9 mouse cellular contexts compared by ENCODE assay signal in genomic region chrX:49306659-49307058, GRCm38 (mm10). TPM values are rescaled to one million over a fixed set of nuclear protein-coding genes. Genes with fewer than 3 reads are reported as not detected.
A peak's percentile ranks its signal among the peaks of the same experiment; 100 is the strongest.
DNase-seq lines count a peak whose midpoint lies in the region; ATAC-seq lines count a peak whose summit lies in the region.
"Had no signal": no experiment of that assay in that cellular context is flagged by ENCODE, and none has a peak within 500 bp of the region (broad histone marks: within the 10 kb centered on the region; RNA-seq: fewer than 3 reads in every experiment).

No protein-coding gene starts in this region.

- no peak overlapping the region for H3K4me3 ChIP-seq in midbrain, embryonic 11.5 days (ENCODE audit: low read depth, low read length)
- H3K4me3 ChIP-seq in midbrain, embryonic 15.5 days, result no peak overlapping the region
- H3K4me3 ChIP-seq: hindbrain, embryonic 15.5 days had no signal

- intact Hi-C loops in left cerebral cortex, postnatal 4 days (cut with DNase I), result loop anchor here (5.0 kb wide), 1 partner anchor 404 kb away; no protein-coding TSS in a partner anchor

- no peak overlapping the region for H3K27ac ChIP-seq in midbrain, embryonic 11.5 days (ENCODE audit: low read depth, low read length)
- no peak overlapping the region for H3K27ac ChIP-seq in midbrain, embryonic 15.5 days
- H3K27ac ChIP-seq: hindbrain, embryonic 15.5 days had no signal

- no peaks in the 10 kb centered on the region for H3K4me1 ChIP-seq in midbrain, embryonic 11.5 days (ENCODE audit: control insufficient read depth, insufficient read depth, low read length)
- no peaks in the 10 kb centered on the region for H3K4me1 ChIP-seq in midbrain, embryonic 15.5 days
- H3K4me1 ChIP-seq: hindbrain, embryonic 15.5 days had no signal

- H3K4me2 ChIP-seq in midbrain, embryonic 11.5 days, result no peak overlapping the region
- H3K4me2 ChIP-seq in midbrain, embryonic 15.5 days, result no peak overlapping the region
- H3K4me2 ChIP-seq: hindbrain, embryonic 15.5 days had no signal

- H3K9me3 ChIP-seq in midbrain, embryonic 11.5 days (ENCODE audit: control insufficient read depth, low read length), result no peaks in the 10 kb centered on the region
- H3K9me3 ChIP-seq in midbrain, embryonic 15.5 days, result no peaks in the 10 kb centered on the region
- H3K9me3 ChIP-seq: hindbrain, embryonic 15.5 days had no signal

- WGBS in midbrain, embryonic 11.5 days, result 22% methylated on average over 5 of the region's 5 CpGs
- 16% methylated on average over 5 of the region's 5 CpGs for WGBS in midbrain, embryonic 15.5 days

- peak; percentile 4 for DNase-seq in gastrocnemius, postnatal 10 days
- DNase-seq in gastrocnemius, postnatal 4 days (ENCODE audit: low spot score in 2 of 2), result no peak
- DNase-seq in midbrain, embryonic 11.5 days (ENCODE audit: low spot score, missing footprints), result peak; percentile 82
- peak; percentile 59 for DNase-seq in naive thymus-derived CD4-positive, alpha-beta T cell, adult 2 months (ENCODE audit: low read depth)
- DNase-seq in ovary, postnatal 14 days (ENCODE audit: low spot score), result no peak
- DNase-seq in left cerebral cortex, postnatal 4 days, result no peak

- H3K27me3 ChIP-seq in midbrain, embryonic 11.5 days (ENCODE audit: control insufficient read depth, insufficient read depth, low read length), result no peaks in the 10 kb centered on the region
- H3K27me3 ChIP-seq in midbrain, embryonic 15.5 days (replicated peaks), result no peaks in the 10 kb centered on the region
- H3K27me3 ChIP-seq: hindbrain, embryonic 15.5 days had no signal

- H3K36me3 ChIP-seq in midbrain, embryonic 11.5 days (ENCODE audit: control insufficient read depth, insufficient read depth, low read length), result no peaks in the 10 kb centered on the region
- no peaks in the 10 kb centered on the region for H3K36me3 ChIP-seq in midbrain, embryonic 15.5 days (replicated peaks)
- H3K36me3 ChIP-seq: hindbrain, embryonic 15.5 days had no signal

- no peak; the same call in 1 of the 2 replicates for ATAC-seq in midbrain, embryonic 11.5 days (ENCODE audit: low FRiP score)
- ATAC-seq in midbrain, embryonic 15.5 days (replicated peaks), result no peak
- ATAC-seq in common myeloid progenitor, adult 5-6 weeks (replicated peaks; ENCODE audit: low read depth, poor library complexity, severe bottlenecking), result 0 out of 2 replicates have a peak, but pooled peaks have one; percentile 42

- H3K9ac ChIP-seq in midbrain, embryonic 11.5 days (ENCODE audit: low read length), result no peak overlapping the region
- H3K9ac ChIP-seq in midbrain, embryonic 15.5 days, result no peak overlapping the region
- H3K9ac ChIP-seq: hindbrain, embryonic 15.5 days had no signal

RNA-seq across cellular contexts. Expression of gene Enox2, which starts 18.6 kb away (rescaled TPM):
- total RNA-seq in gastrocnemius, postnatal 10 days (2021), result 10 to 100 TPM; 17.5 to 19.1 TPM
- 10 to 100 TPM; 10.7 to 15.5 TPM for total RNA-seq in gastrocnemius, postnatal 4 days (2021)
- 9.9 and 12.8 TPM in 2 replicates for polyA plus RNA-seq in midbrain, embryonic 11.5 days (2014; fragmentation: Nextera tagmentation; extraction: Ambion mirVana)
- 6.5 and 7.0 TPM in 2 replicates for polyA plus RNA-seq in midbrain, embryonic 15.5 days (2015; fragmentation: Nextera tagmentation; extraction: Ambion mirVana)
- total RNA-seq in common myeloid progenitor, adult 5-6 weeks (2017), result 15.5 and 17.3 TPM in 2 replicates
- 10 to 100 TPM; 10.2 to 12.3 TPM for total RNA-seq in left cerebral cortex, postnatal 4 days (2021)

Comparison
In these comparisons a context has a peak if more than half of its experiments do, and no peak if none do; other contexts are left out.
1. DNase-seq: peak in gastrocnemius, postnatal 10 days (single experiment), midbrain, embryonic 11.5 days (single experiment) and naive thymus-derived CD4-positive, alpha-beta T cell, adult 2 months (single experiment); none in gastrocnemius, postnatal 4 days (0 of 2), ovary, postnatal 14 days (single experiment) and left cerebral cortex, postnatal 4 days (single experiment).